Mouse (Mus musculus): ENCODE measurements at regions not wholly inside any gene's neighbourhood (a gene's known extent, or its start where the extent isn't known, plus 50 kb on each side); places are given as distances from the start of the nearest gene placed in this dataset.

GRCm38 (mm10) chr19:14225061-14225696 lies 311.8 kb downstream of the Olfr1505 start:
- 38% methylated on average over 6 of the region's 6 CpGs for WGBS (ENCODE audit: insufficient replicate concordance)
- no peaks in the 10 kb centered on the region for H3K36me3 ChIP-seq
- no peaks in the 10 kb centered on the region for H3K27me3 ChIP-seq (replicated peaks)
- no peak overlapping the region for H3K4me3 ChIP-seq
- H3K4me1 ChIP-seq, result no peaks in the 10 kb centered on the region
- no peak overlapping the region for H3K4me2 ChIP-seq
- no peak overlapping the region for H3K9ac ChIP-seq
- H3K27ac ChIP-seq, result no peak overlapping the region
- no peaks in the 10 kb centered on the region for H3K9me3 ChIP-seq (replicated peaks)
- ATAC-seq, result no peak

- no peak for ATAC-seq
- H3K36me3 ChIP-seq, result no peaks in the 10 kb centered on the region
- no peak overlapping the region for H3K4me3 ChIP-seq
- WGBS (ENCODE audit: insufficient replicate concordance), result 47% methylated on average over 4 of the region's 4 CpGs
- H3K9ac ChIP-seq, result no peak overlapping the region
- H3K4me1 ChIP-seq, result no peaks in the 10 kb centered on the region
- no peak overlapping the region for H3K27ac ChIP-seq
- H3K27me3 ChIP-seq (replicated peaks), result no peaks in the 10 kb centered on the region
- no peaks in the 10 kb centered on the region for H3K9me3 ChIP-seq (replicated peaks)
- H3K4me2 ChIP-seq, result no peak overlapping the region
Observed at GRCm38 (mm10) chr19:14225787-14226186, 312.5 kb downstream of the Olfr1505 start.

- H3K36me3 ChIP-seq, result no peaks in the 10 kb centered on the region
- H3K27ac ChIP-seq, result no peak overlapping the region
- no peak overlapping the region for H3K4me2 ChIP-seq
- H3K9me3 ChIP-seq (replicated peaks), result no peaks in the 10 kb centered on the region
- H3K4me3 ChIP-seq, result no peak overlapping the region
- no peak overlapping the region for H3K9ac ChIP-seq
- H3K27me3 ChIP-seq (replicated peaks), result no peaks in the 10 kb centered on the region
- ATAC-seq, result no peak
- H3K4me1 ChIP-seq, result no peaks in the 10 kb centered on the region
Observed at GRCm38 (mm10) chr19:14226521-14226920, 313.2 kb downstream of the Olfr1505 start.

- no peaks in the 10 kb centered on the region for H3K4me1 ChIP-seq
- H3K4me3 ChIP-seq, result no peak overlapping the region
- no peaks in the 10 kb centered on the region for H3K9me3 ChIP-seq (replicated peaks)
- H3K27ac ChIP-seq, result no peak overlapping the region
- WGBS (ENCODE audit: insufficient replicate concordance), result 43% methylated on average over 5 of the region's 5 CpGs
- H3K9ac ChIP-seq, result no peak overlapping the region
- H3K36me3 ChIP-seq, result no peaks in the 10 kb centered on the region
- H3K4me2 ChIP-seq, result no peak overlapping the region
- no peaks in the 10 kb centered on the region for H3K27me3 ChIP-seq (replicated peaks)
- ATAC-seq, result no peak
Observed at GRCm38 (mm10) chr19:14243565-14243964, 330.2 kb downstream of the Olfr1505 start.

GRCm38 (mm10) chr19:14246973-14247614 lies 333.8 kb downstream of the Olfr1505 start:
- 69% methylated on average over 6 of the region's 6 CpGs for WGBS (ENCODE audit: insufficient replicate concordance)
- Histone ChIP-seq H3K27me3 (replicated peaks) (no peaks in the 10 kb centered on the region), H3K4me3 (no peak overlapping the region)

GRCm38 (mm10) chr19:14247979-14248378 lies 334.6 kb downstream of the Olfr1505 start:
- Histone ChIP-seq H3K36me3 (no peaks in the 10 kb centered on the region), H3K4me1 (no peaks in the 10 kb centered on the region), H3K4me3 (no peak overlapping the region), H3K9me3 (replicated peaks) (no peaks in the 10 kb centered on the region), H3K4me2 (no peak overlapping the region), H3K27me3 (replicated peaks) (no peaks in the 10 kb centered on the region), H3K27ac (no peak overlapping the region), H3K9ac (no peak overlapping the region)
- WGBS (ENCODE audit: insufficient replicate concordance), result 54% methylated on average over 1 of the region's 1 CpGs
- no peak for ATAC-seq

More at GRCm38 (mm10) chr19:14246973-14247614, 333.8 kb downstream of the Olfr1505 start:
- Histone ChIP-seq H3K4me1 (no peaks in the 10 kb centered on the region), H3K9ac (no peak overlapping the region), H3K4me2 (no peak overlapping the region), H3K27ac (no peak overlapping the region), H3K9me3 (replicated peaks) (no peaks in the 10 kb centered on the region), H3K36me3 (no peaks in the 10 kb centered on the region)
- ATAC-seq, result no peak

- no peak overlapping the region for H3K4me2 ChIP-seq
- 57% methylated on average over 5 of the region's 5 CpGs for WGBS (ENCODE audit: insufficient replicate concordance)
- ATAC-seq, result no peak
- no peaks in the 10 kb centered on the region for H3K9me3 ChIP-seq (replicated peaks)
- H3K9ac ChIP-seq, result no peak overlapping the region
- H3K36me3 ChIP-seq, result no peaks in the 10 kb centered on the region
- H3K4me1 ChIP-seq, result no peaks in the 10 kb centered on the region
- no peaks in the 10 kb centered on the region for H3K27me3 ChIP-seq (replicated peaks)
- H3K27ac ChIP-seq, result no peak overlapping the region
- no peak overlapping the region for H3K4me3 ChIP-seq
Observed at GRCm38 (mm10) chr19:14258621-14259051, 339.2 kb downstream of the Tle4 start.

GRCm38 (mm10) chr19:14259223-14259622 lies 338.6 kb downstream of the Tle4 start:
- no peak overlapping the region for H3K27ac ChIP-seq
- no peaks in the 10 kb centered on the region for H3K27me3 ChIP-seq (replicated peaks)
- no peaks in the 10 kb centered on the region for H3K36me3 ChIP-seq
- ATAC-seq, result no peak
- WGBS (ENCODE audit: insufficient replicate concordance), result 45% methylated on average over 2 of the region's 2 CpGs
- H3K4me2 ChIP-seq, result no peak overlapping the region
- H3K9me3 ChIP-seq (replicated peaks), result no peaks in the 10 kb centered on the region
- no peak overlapping the region for H3K4me3 ChIP-seq
- no peak overlapping the region for H3K9ac ChIP-seq
- H3K4me1 ChIP-seq, result no peaks in the 10 kb centered on the region

GRCm38 (mm10) chr19:14289331-14289737 lies 308.5 kb downstream of the Tle4 start:
- H3K27me3 ChIP-seq (replicated peaks), result no peaks in the 10 kb centered on the region
- no peak overlapping the region for H3K4me2 ChIP-seq
- no peak overlapping the region for H3K4me3 ChIP-seq
- no peaks in the 10 kb centered on the region for H3K4me1 ChIP-seq
- H3K27ac ChIP-seq, result no peak overlapping the region
- no peak for ATAC-seq
- WGBS (ENCODE audit: insufficient replicate concordance), result 38% methylated on average over 1 of the region's 1 CpGs
- no peak overlapping the region for H3K9ac ChIP-seq
- H3K36me3 ChIP-seq, result no peaks in the 10 kb centered on the region
- H3K9me3 ChIP-seq (replicated peaks), result peaks cover 3% of the 10 kb centered on the region; the same call in 1 of the 2 replicates

- no peaks in the 10 kb centered on the region for H3K27me3 ChIP-seq (replicated peaks)
- no peak overlapping the region for H3K27ac ChIP-seq
- no peak overlapping the region for H3K4me3 ChIP-seq
- WGBS (ENCODE audit: insufficient replicate concordance), result 72% methylated on average over 6 of the region's 6 CpGs
- no peak overlapping the region for H3K4me2 ChIP-seq
- H3K36me3 ChIP-seq, result no peaks in the 10 kb centered on the region
- ATAC-seq, result no peak
- H3K4me1 ChIP-seq, result no peaks in the 10 kb centered on the region
- H3K9ac ChIP-seq, result no peak overlapping the region
- H3K9me3 ChIP-seq (replicated peaks), result peaks cover 3% of the 10 kb centered on the region; the same call in 1 of the 2 replicates
Observed at GRCm38 (mm10) chr19:14290911-14291310, 306.9 kb downstream of the Tle4 start.

GRCm38 (mm10) chr19:14293172-14293571 lies 304.7 kb downstream of the Tle4 start:
- WGBS (ENCODE audit: insufficient replicate concordance), result 64% methylated on average over 3 of the region's 3 CpGs
- ATAC-seq, result no peak
- H3K4me3 ChIP-seq, result no peak overlapping the region
- no peak overlapping the region for H3K9ac ChIP-seq
- no peak overlapping the region for H3K4me2 ChIP-seq
- no peak overlapping the region for H3K27ac ChIP-seq
- no peaks in the 10 kb centered on the region for H3K4me1 ChIP-seq
- no peaks in the 10 kb centered on the region for H3K27me3 ChIP-seq (replicated peaks)
- no peaks in the 10 kb centered on the region for H3K9me3 ChIP-seq (replicated peaks)
- H3K36me3 ChIP-seq, result no peaks in the 10 kb centered on the region

- ATAC-seq, result no peak
- H3K9me3 ChIP-seq (replicated peaks), result no peaks in the 10 kb centered on the region
- H3K4me3 ChIP-seq, result no peak overlapping the region
- H3K9ac ChIP-seq, result no peak overlapping the region
- no peak overlapping the region for H3K4me2 ChIP-seq
- H3K27me3 ChIP-seq (replicated peaks), result no peaks in the 10 kb centered on the region
- 72% methylated on average over 6 of the region's 6 CpGs for WGBS (ENCODE audit: insufficient replicate concordance)
- H3K27ac ChIP-seq, result no peak overlapping the region
- H3K36me3 ChIP-seq, result no peaks in the 10 kb centered on the region
- no peaks in the 10 kb centered on the region for H3K4me1 ChIP-seq
Observed at GRCm38 (mm10) chr19:14301176-14301943, 296.5 kb downstream of the Tle4 start.

Measured in liver, embryonic 12.5 days (tissue).